Mouse (Mus musculus) lung, embryonic 16.5 days (tissue): Measurements from ENCODE around the gene Vmn2r27. TPM values are rescaled to one million over a fixed set of nuclear protein-coding genes. Genes with fewer than 3 reads are reported as not detected.

Source experiments
- ATAC-seq: fragments of 200-750 bp; cut with Nextera tagmentation; 2 replicates; pipeline ENCODE4 v1.8.0; 2017; ENCODE audit warnings: low read depth, mild to moderate bottlenecking, moderate library complexity
- H3K27ac ChIP-seq: fragments of 300-500 bp; sonication (generic); 2 replicates; pipeline ENCODE4 v1.5.1; 2014; ENCODE audit warnings: mild to moderate bottlenecking, control low read depth, low read length
- H3K27me3 ChIP-seq: fragments of 300-500 bp; sonication (generic); 2 replicates; pipeline ENCODE4 v1.6.1; 2014; ENCODE audit warnings: low read depth, low read length, mixed read lengths; ENCODE audit not compliant: control insufficient read depth, insufficient read depth
- H3K36me3 ChIP-seq: fragments of 300-500 bp; sonication (generic); 2 replicates; pipeline ENCODE4 v1.6.1; 2014; ENCODE audit warnings: low read length; ENCODE audit not compliant: control insufficient read depth, insufficient read depth
- H3K4me1 ChIP-seq: fragments of 300-500 bp; sonication (generic); replicated peaks from 2 replicates; pipeline ENCODE4 v1.6.1; 2014; ENCODE audit warnings: low read length, mixed read lengths; ENCODE audit not compliant: control insufficient read depth, insufficient read depth
- H3K4me2 ChIP-seq: fragments of 300-500 bp; sonication (generic); 2 replicates; pipeline ENCODE4 v1.6.1; 2014; ENCODE audit warnings: low read depth, low read length, control low read depth
- H3K4me3 ChIP-seq: fragments of 300-500 bp; sonication (generic); 2 replicates; pipeline ENCODE4 v1.5.1; 2014; ENCODE audit warnings: mild to moderate bottlenecking, low read length, control low read depth
- H3K9ac ChIP-seq: fragments of 300-500 bp; sonication (generic); 2 replicates; pipeline ENCODE4 v1.6.1; 2014; ENCODE audit warnings: low read length, control low read depth
- H3K9me3 ChIP-seq: fragments of 300-500 bp; sonication (generic); 2 replicates; pipeline ENCODE4 v1.6.1; 2016; ENCODE audit warnings: low read length; ENCODE audit not compliant: control insufficient read depth
- WGBS: fragments of 180-500 bp; shearing (Covaris S2); extraction: QIAGEN DNeasy Blood & Tissue Kit; methylation state at CpG from one replicate; pipeline ENCODE4 v1.1.7; 2014; 5-methylcytosine and 5-hydroxymethylcytosine counted together
- polyA plus RNA-seq: library from polyadenylated mRNA; unstranded; fragments of >200 nt; fragmentation: Nextera tagmentation; extraction: Ambion mirVana; gene quantifications from 2 replicates; pipeline ENCODE4 v1.2.1, GENCODE M21; 2015

The Vmn2r27 gene
- polyA plus RNA-seq, result not detected in 2 replicates

DNA sequence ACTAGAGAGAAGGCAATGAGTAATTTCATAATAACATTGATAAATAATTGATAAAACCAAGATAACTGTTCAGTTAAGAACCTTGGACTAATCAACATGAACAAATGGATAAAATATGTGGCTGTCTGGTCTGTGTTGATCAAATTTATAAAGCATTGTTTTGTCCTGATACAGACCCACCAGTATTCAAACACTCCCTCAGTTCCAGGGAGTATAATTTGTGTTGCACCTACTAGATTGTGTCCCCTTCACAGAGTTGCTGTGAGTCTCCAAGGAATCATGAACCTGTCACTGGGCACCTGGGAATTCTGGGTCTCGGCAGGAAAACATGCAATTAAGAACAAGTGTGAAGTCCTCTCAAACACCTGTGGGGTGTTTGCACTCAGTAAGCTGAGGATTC is at the start of gene Vmn2r27:
Gene Vmn2r27, minus strand, starts transcription at position 101 of the 400 bp plus-strand sequence.
- H3K36me3 ChIP-seq, result no peaks in the 10 kb centered on the region
- 47% methylated on average over 1 of the region's 1 CpGs for WGBS
- no peak for ATAC-seq

DNA sequence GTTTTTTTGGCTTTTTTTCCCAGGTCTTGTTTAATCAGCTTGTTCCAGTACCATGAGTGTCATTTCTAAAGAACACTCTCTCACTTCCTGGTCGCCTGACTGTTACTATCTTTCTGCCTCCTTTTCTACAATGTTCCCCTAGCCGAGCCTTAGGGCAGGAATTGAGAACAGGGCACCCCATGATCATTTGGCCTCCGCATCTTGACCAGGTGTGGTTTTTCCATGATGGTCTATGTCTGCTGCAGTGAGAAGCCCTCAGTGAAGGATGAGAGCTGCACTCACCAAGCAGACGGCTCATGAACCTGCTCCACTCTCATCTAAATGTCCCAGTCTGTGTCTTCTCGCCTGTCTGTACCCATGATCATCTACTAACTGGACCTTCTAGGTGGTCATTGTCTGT is 46.6 kb upstream of the Vmn2r27 start:
- H3K9me3 ChIP-seq, result no peaks in the 10 kb centered on the region
- H3K27ac ChIP-seq, result no peak overlapping the region
- no peaks in the 10 kb centered on the region for H3K4me1 ChIP-seq
- ATAC-seq, result no peak
- no peak overlapping the region for H3K9ac ChIP-seq
- H3K4me2 ChIP-seq, result no peak overlapping the region
- no peak overlapping the region for H3K4me3 ChIP-seq
- no peaks in the 10 kb centered on the region for H3K27me3 ChIP-seq
- no peaks in the 10 kb centered on the region for H3K36me3 ChIP-seq
- WGBS, result 70% methylated on average over 5 of the region's 5 CpGs

More for the DNA sequence above, at the start of gene Vmn2r27:
- Histone ChIP-seq H3K27me3 (no peaks in the 10 kb centered on the region), H3K4me1 (no peaks in the 10 kb centered on the region), H3K9ac (no peak within 1 kb of the TSS), H3K4me2 (no peak within 1 kb of the TSS), H3K4me3 (no peak within 1 kb of the TSS), H3K27ac (no peak within 1 kb of the TSS), H3K9me3 (no peaks in the 10 kb centered on the region)

DNA sequence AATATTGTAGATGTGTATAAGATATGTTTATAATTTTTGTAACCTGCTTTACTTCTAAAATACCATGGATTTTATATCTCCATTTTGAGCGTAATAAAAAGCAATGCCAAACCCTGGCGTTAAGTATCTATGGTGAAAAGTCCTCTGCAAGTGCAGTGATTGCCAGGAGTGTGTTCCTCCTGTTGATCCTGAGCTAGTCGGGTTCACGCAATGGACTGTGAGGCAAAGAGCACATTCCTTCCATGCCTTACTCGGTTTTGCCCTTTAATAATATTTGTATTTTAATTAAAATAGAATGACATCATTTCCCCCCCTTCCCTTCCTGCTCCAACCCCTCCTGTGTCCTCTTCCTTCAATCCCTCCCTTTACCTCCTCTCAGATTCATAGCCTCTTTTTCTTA is 46.0 kb upstream of the Vmn2r27 start:
- no peaks in the 10 kb centered on the region for H3K9me3 ChIP-seq
- WGBS, result 61% methylated on average over 5 of the region's 5 CpGs
- no peak overlapping the region for H3K4me3 ChIP-seq
- H3K4me1 ChIP-seq, result no peaks in the 10 kb centered on the region
- H3K36me3 ChIP-seq, result no peaks in the 10 kb centered on the region
- H3K27me3 ChIP-seq, result no peaks in the 10 kb centered on the region
- no peak overlapping the region for H3K4me2 ChIP-seq
- ATAC-seq, result no peak
- H3K27ac ChIP-seq, result no peak overlapping the region
- no peak overlapping the region for H3K9ac ChIP-seq

DNA sequence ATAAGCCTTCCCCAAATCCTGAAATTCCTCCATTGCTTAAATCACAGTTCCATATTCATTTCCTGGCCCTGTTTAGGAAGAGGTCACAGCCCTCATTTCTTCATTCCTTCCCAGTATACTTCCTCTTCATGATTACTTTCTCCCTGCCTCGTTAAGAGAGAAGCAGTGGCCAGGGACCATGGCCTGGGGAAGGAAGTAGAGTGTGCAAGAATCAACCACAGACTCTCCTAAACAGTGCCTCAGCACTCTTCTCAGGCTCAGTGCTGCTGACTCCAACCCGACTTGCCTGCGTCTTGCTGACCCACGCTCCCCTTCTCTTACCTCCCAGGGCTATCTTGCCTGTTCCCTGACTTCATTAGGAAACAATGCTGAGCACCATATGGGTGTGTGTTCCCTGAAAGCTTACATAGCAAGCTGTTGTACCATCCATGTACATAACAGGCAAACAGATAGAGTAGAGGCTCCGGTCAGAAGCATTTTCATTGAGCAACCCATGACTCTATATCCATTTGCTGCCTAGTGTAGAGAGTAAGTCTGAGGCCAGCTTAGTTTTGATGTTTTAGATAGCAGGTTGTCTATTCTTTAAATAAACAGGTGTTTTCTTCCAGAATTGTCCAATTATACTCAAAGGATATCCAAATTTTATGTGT is 41.7 kb upstream of the Vmn2r27 start:
- no peak overlapping the region for H3K27ac ChIP-seq
- no peaks in the 10 kb centered on the region for H3K9me3 ChIP-seq
- WGBS, result 57% methylated on average over 5 of the region's 5 CpGs
- H3K4me3 ChIP-seq, result no peak overlapping the region
- H3K27me3 ChIP-seq, result no peaks in the 10 kb centered on the region
- ATAC-seq, result peak; percentile 28; the same call in 1 of the 2 replicates
- no peaks in the 10 kb centered on the region for H3K36me3 ChIP-seq
- H3K4me1 ChIP-seq, result no peaks in the 10 kb centered on the region
- H3K4me2 ChIP-seq, result no peak overlapping the region
- no peak overlapping the region for H3K9ac ChIP-seq

DNA sequence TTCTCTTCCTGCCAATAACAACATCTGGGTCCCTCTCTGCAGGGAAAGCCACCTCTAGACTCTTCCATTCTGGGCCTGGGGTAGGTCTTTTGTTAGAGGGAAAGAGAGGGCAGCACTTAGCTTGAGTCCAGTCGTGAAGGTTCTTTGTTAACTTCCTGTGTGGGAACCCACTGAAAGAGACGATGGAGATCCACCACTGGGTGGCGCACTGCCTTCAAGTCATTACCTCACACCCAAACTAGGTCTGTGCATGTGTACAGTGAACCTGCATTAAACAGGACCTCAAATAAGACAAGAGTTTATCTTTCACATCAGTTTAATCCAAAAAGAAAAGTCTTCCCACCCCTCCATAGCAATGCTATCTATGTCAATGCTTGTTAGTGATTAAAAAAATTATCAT is 31.0 kb upstream of the Vmn2r27 start:
- WGBS, result 3% methylated on average over 3 of the region's 3 CpGs
- H3K27me3 ChIP-seq, result no peaks in the 10 kb centered on the region
- H3K9me3 ChIP-seq, result no peaks in the 10 kb centered on the region
- no peak overlapping the region for H3K27ac ChIP-seq
- no peak overlapping the region for H3K9ac ChIP-seq
- no peak overlapping the region for H3K4me3 ChIP-seq
- no peaks in the 10 kb centered on the region for H3K36me3 ChIP-seq
- ATAC-seq, result peak; percentile 49; the same call in 1 of the 2 replicates
- H3K4me1 ChIP-seq, result no peaks in the 10 kb centered on the region
- no peak overlapping the region for H3K4me2 ChIP-seq

DNA sequence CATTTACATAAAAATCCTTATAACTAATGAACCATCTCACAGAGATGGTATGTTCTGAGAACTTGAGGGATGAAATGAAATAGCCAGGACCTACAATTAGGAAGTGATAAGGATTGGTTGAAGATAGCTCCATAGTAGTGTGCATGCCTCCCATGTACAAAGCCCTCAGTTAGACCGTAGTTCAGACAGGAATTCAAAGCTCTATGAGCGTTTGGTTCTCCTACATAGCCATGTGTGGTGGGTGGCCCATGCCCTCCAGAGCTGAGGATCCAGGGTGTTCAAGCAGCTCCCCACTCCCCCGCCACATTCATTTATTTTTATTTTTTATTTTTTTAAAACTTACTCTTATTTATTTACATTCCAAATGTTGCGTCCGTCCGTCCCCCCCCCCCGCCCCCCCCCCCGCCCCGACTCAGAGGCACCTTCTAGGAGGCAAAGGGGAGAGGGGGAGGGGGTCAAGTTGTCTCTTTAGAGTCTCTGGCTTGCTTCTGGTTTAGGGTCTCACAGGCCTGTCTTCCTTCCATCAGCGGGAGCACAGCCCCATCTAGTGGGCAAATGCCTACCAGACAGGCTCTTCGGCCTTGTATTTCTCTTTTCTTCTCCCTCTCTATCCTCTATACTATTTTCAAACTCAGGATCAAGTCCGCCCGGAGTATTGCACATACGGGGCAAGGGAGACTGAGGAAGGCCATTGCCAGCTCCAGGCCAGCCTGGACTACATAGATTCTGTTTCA is 28.7 kb upstream of the Vmn2r27 start:
- Histone ChIP-seq H3K4me3 (no peak overlapping the region), H3K9ac (no peak overlapping the region), H3K9me3 (no peaks in the 10 kb centered on the region), H3K4me1 (no peaks in the 10 kb centered on the region), H3K27me3 (no peaks in the 10 kb centered on the region), H3K4me2 (no peak overlapping the region), H3K36me3 (no peaks in the 10 kb centered on the region), H3K27ac (no peak overlapping the region)
- WGBS, result 21% methylated on average over 10 of the region's 14 CpGs
- ATAC-seq, result peak; percentile 64; the same call in 1 of the 2 replicates

DNA sequence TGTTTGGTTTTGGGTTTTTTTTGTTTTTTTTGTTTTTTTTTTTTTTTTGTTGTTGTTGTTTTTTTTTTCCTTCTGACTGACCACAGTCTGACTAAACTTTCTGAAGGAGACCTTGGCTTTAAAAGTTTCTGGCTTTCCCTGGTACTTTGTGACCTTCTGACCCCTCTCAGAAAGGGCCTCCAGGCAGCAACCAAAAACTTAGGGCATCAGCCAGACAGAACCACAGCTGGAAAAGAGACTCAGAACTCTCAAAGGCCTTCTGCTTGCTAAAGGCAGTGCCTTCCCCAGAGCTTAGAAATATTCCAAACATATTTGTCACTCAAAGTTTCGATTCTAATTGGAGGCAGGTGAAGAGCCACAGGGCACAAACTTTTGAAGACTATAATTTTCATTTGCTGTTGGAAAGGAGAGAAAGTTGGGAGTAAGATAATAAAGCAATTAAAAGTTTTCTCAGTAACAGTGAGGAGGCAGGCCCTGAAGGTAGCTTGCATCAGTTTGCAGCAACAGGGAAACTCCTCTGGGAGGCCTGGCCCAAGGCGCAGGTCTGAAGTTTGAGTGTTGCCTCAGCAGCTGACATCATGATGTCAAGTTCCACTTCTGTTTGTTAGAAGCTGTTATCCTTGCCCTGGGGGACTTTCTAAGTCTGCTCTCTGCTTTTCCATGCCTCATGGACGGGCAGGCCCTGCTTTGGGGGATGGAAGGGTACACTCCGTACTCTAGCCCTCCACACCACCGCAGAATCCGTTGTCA is 24.2 kb upstream of the Vmn2r27 start:
- no peaks in the 10 kb centered on the region for H3K36me3 ChIP-seq
- no peak overlapping the region for H3K4me2 ChIP-seq
- no peak overlapping the region for H3K27ac ChIP-seq
- H3K4me3 ChIP-seq, result no peak overlapping the region
- no peaks in the 10 kb centered on the region for H3K27me3 ChIP-seq
- 63% methylated on average over 6 of the region's 6 CpGs for WGBS
- no peaks in the 10 kb centered on the region for H3K9me3 ChIP-seq
- no peaks in the 10 kb centered on the region for H3K4me1 ChIP-seq
- no peak for ATAC-seq
- H3K9ac ChIP-seq, result no peak overlapping the region

DNA sequence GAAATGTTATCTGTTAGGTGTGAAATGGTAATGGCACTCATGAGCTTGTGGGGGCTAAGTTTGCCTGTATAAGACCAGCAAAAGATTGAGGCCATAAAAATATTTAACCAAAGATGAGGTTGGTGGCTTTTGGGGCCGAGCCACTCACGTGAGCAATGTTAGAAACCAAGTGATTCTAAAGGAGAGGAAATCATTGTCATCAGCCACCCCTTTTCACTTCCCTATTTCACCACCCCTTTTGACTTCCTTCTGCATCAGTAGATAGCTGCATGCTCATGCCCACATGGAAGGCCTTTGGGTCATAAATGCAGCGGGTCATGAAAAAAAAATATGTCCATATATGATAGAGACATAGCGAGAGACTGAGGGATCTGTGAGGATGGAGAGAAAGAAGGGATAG is 29.5 kb downstream of the Vmn2r27 start:
- Histone ChIP-seq H3K27me3 (no peaks in the 10 kb centered on the region), H3K9me3 (no peaks in the 10 kb centered on the region), H3K4me3 (no peak overlapping the region), H3K9ac (no peak overlapping the region), H3K27ac (no peak overlapping the region), H3K4me2 (no peak overlapping the region), H3K36me3 (no peaks in the 10 kb centered on the region), H3K4me1 (no peaks in the 10 kb centered on the region)
- 63% methylated on average over 4 of the region's 4 CpGs for WGBS
- ATAC-seq, result no peak
